Mouse (Mus musculus): Measurements from ENCODE around the gene Klhdc7b. TPM values are rescaled to one million over a fixed set of nuclear protein-coding genes. Genes with fewer than 3 reads are reported as not detected.

The Klhdc7b gene
- polyA plus RNA-seq, 1 experiment from 2014 or later = 0.07 TPM

Other genes with a start within 250 kb of the Klhdc7b start
- gene Mapk12, start 244.2 kb upstream of the Klhdc7b start, polyA plus RNA-seq (2014; fragmentation: Nextera tagmentation; extraction: Ambion mirVana) = 3.3 and 4.0 TPM in 2 replicates
- gene Mapk11, start 235.3 kb upstream of the Klhdc7b start, polyA plus RNA-seq (2014; fragmentation: Nextera tagmentation; extraction: Ambion mirVana) = 20.4 and 22.4 TPM in 2 replicates
- gene Plxnb2, start 204.1 kb upstream of the Klhdc7b start, polyA plus RNA-seq (2014; fragmentation: Nextera tagmentation; extraction: Ambion mirVana) = 99.2 and 101 TPM in 2 replicates
- 71.4 and 71.6 TPM in 2 replicates for gene Dennd6b, start 188.4 kb upstream of the Klhdc7b start, polyA plus RNA-seq (2014; fragmentation: Nextera tagmentation; extraction: Ambion mirVana)
- gene Ppp6r2, start 173.4 kb upstream of the Klhdc7b start, polyA plus RNA-seq (2014; fragmentation: Nextera tagmentation; extraction: Ambion mirVana) = 78.2 and 84.0 TPM in 2 replicates
- 99.8 and 105 TPM in 2 replicates for gene Sbf1, start 69.6 kb upstream of the Klhdc7b start, polyA plus RNA-seq (2014; fragmentation: Nextera tagmentation; extraction: Ambion mirVana)
- not detected in 2 replicates for gene Adm2, start 62.2 kb upstream of the Klhdc7b start, polyA plus RNA-seq (2014; fragmentation: Nextera tagmentation; extraction: Ambion mirVana)
- not detected in 2 replicates for gene Miox, start 50.5 kb upstream of the Klhdc7b start, polyA plus RNA-seq (2014; fragmentation: Nextera tagmentation; extraction: Ambion mirVana)
- 24.2 and 24.6 TPM in 2 replicates for gene Lmf2, start 29.3 kb upstream of the Klhdc7b start, polyA plus RNA-seq (2014; fragmentation: Nextera tagmentation; extraction: Ambion mirVana)
- 94.7 and 112 TPM in 2 replicates for gene Ncaph2, start 29.2 kb upstream of the Klhdc7b start, polyA plus RNA-seq (2014; fragmentation: Nextera tagmentation; extraction: Ambion mirVana)
- 19.5 and 20.5 TPM in 2 replicates for gene Sco2, start 11.1 kb upstream of the Klhdc7b start, polyA plus RNA-seq (2014; fragmentation: Nextera tagmentation; extraction: Ambion mirVana)
- gene Tymp, start 7.9 kb upstream of the Klhdc7b start, polyA plus RNA-seq (2014; fragmentation: Nextera tagmentation; extraction: Ambion mirVana) = 2.2 and 3.0 TPM in 2 replicates
- gene Odf3b, start 5.6 kb upstream of the Klhdc7b start, polyA plus RNA-seq (2014; fragmentation: Nextera tagmentation; extraction: Ambion mirVana) = 1.3 and 5.5 TPM in 2 replicates
- not detected in 2 replicates for gene Syce3, start 25.6 kb downstream of the Klhdc7b start, polyA plus RNA-seq (2014; fragmentation: Nextera tagmentation; extraction: Ambion mirVana)
- 1.2 TPM in 2 replicates for gene Cpt1b, start 40.9 kb downstream of the Klhdc7b start, polyA plus RNA-seq (2014; fragmentation: Nextera tagmentation; extraction: Ambion mirVana)
- gene C730034F03Rik, start 44.7 kb downstream of the Klhdc7b start, polyA plus RNA-seq (2014; fragmentation: Nextera tagmentation; extraction: Ambion mirVana) = 2.7 and 3.2 TPM in 2 replicates
- not detected in 2 replicates for gene Gm44502, start 44.8 kb downstream of the Klhdc7b start, polyA plus RNA-seq (2014; fragmentation: Nextera tagmentation; extraction: Ambion mirVana)
- gene Chkb, start 45.0 kb downstream of the Klhdc7b start, polyA plus RNA-seq (2014; fragmentation: Nextera tagmentation; extraction: Ambion mirVana) = 71.2 and 76.3 TPM in 2 replicates
- gene Mapk8ip2, start 69.0 kb downstream of the Klhdc7b start, polyA plus RNA-seq (2014; fragmentation: Nextera tagmentation; extraction: Ambion mirVana) = 62.8 and 66.3 TPM in 2 replicates
- gene Arsa, start 92.5 kb downstream of the Klhdc7b start, polyA plus RNA-seq (2014; fragmentation: Nextera tagmentation; extraction: Ambion mirVana) = 20.7 and 22.3 TPM in 2 replicates
- gene Shank3, start 114.7 kb downstream of the Klhdc7b start, polyA plus RNA-seq (2014; fragmentation: Nextera tagmentation; extraction: Ambion mirVana) = 8.6 and 9.6 TPM in 2 replicates
- 1.0 and 1.8 TPM in 2 replicates for gene Acr, start 183.4 kb downstream of the Klhdc7b start, polyA plus RNA-seq (2014; fragmentation: Nextera tagmentation; extraction: Ambion mirVana)
- 79.0 and 85.9 TPM in 2 replicates for gene Rabl2, start 207.0 kb downstream of the Klhdc7b start, polyA plus RNA-seq (2014; fragmentation: Nextera tagmentation; extraction: Ambion mirVana)